Mouse (Mus musculus) embryonic fibroblast, embryonic 13.5 days (primary cell): Measurements from ENCODE around the gene Vash2.

Experiments used
- CTCF ChIP-seq: IDR thresholded peaks from 2 replicates; pipeline ENCODE4 v1.5.1; 2011; ENCODE audit warnings: mild to moderate bottlenecking, control low read depth, low read length, moderate library complexity, borderline replicate concordance; ENCODE audit not compliant: insufficient read depth
- POLR2A ChIP-seq: IDR thresholded peaks from 2 replicates; pipeline ENCODE4 v1.6.1; 2011; ENCODE audit warnings: low read depth, mild to moderate bottlenecking, control low read depth, low read length, moderate library complexity

DNA sequence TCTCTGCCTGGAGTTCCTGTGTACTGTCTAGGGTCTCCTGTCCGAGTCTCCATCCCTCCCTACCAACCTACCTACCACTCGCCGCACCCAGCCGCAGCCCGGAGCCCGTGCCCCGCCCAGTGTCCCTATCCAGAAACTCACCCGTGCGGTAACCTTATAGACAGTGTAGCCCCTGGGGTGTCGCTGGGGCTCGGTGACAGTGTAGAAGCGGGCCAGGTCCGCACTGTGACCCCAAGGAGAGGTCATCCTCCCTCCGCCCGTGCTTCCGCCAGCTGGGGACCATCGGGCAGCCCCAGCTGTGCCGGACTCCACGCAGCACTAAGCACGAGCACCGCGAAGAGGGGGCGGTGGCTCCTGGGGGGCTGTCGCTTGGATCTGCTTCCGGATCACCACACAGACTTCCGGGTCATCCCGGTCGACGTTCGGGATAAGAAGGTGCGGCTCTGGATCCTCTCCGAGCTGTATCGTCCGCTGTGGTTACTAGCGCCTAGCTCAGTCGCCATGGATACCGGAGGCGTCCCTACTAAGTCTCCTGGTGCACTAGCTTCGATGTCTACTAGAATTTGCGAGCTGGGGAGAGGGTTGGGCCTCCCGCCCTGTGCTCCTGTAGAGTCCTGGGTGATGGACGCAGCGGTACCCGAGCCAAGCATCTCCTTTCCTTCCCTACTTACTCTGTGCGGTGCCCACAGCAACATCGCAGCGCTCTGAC, 67.5 kb downstream of the Vash2 start, which contains the start of gene Rps6kc1:
- TF ChIP-seq POLR2A: peak; percentile 84
- TF ChIP-seq CTCF: no peak
